Mouse (Mus musculus): ENCODE measurements around the gene Papola.
A peak's percentile ranks its signal among the peaks of the same experiment; 100 is the strongest.

Gene Papola

GRCm38 (mm10) chr12:105863436-105863835 lies 78.9 kb downstream of the Papola start:
- Histone ChIP-seq H3K27me3 (ENCODE audit: control insufficient read depth, insufficient read depth, low read length, poor library complexity, severe bottlenecking) (no peaks in the 10 kb centered on the region; the same call in 1 of the 2 replicates), H3K36me3 (ENCODE audit: control insufficient read depth, insufficient read depth, low read length, poor library complexity, severe bottlenecking) (no peaks in the 10 kb centered on the region)
- DNase-seq (ENCODE audit: low read depth, low spot score): no peak

DNA sequence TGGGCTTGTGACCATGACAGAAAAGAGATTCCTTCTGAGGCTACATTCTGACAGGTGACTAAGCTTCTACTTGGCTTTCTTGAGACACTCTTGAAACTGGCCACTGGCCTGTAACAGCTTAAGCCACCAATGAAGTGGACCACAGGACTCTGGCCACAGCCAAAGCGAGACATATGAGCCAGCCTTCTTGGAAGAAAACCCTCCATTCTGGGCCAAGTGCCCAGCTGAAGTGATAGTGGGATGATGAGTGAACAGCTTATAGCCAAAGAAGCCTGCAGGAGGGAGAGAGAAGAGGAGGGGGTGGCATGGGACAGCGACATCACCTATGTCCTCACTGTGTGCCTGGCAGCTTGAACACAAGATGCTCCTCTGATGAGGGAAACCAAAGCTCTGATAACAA lies 83.2 kb downstream of the Papola start:
- no peaks in the 10 kb centered on the region; the same call in 1 of the 2 replicates for H3K27me3 ChIP-seq (ENCODE audit: control insufficient read depth, insufficient read depth, low read length, poor library complexity, severe bottlenecking)
- H3K36me3 ChIP-seq (ENCODE audit: control insufficient read depth, insufficient read depth, low read length, poor library complexity, severe bottlenecking): no peaks in the 10 kb centered on the region
- DNase-seq (ENCODE audit: low read depth, low spot score): no peak

DNA sequence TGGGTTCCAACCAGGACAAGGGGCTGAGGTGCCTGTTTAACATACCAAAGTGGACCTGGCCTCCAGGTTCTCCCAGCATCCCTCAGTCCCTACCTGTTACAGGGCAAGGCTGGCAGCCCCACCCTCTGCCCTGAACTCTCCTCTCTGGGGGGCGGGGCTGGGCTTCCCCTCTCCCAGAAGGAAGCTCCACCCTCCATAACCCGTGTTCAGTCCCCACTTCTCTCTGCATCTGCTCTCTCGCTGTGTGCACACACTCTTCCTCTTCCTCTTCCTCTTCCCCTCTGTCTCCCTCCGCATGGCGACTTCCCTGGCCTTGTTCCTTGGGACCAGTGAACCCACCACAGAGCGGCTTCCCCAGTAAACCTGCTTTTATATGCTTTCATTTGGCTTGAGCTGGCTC lies 84.7 kb downstream of the Papola start:
- Histone ChIP-seq H3K36me3 (ENCODE audit: control insufficient read depth, insufficient read depth, low read length, poor library complexity, severe bottlenecking) (no peaks in the 10 kb centered on the region), H3K27me3 (ENCODE audit: control insufficient read depth, insufficient read depth, low read length, poor library complexity, severe bottlenecking) (no peaks in the 10 kb centered on the region; the same call in 1 of the 2 replicates)

GRCm38 (mm10) chr12:105869696-105870095 lies 85.2 kb downstream of the Papola start:
- Histone ChIP-seq H3K36me3 (ENCODE audit: control insufficient read depth, insufficient read depth, low read length, poor library complexity, severe bottlenecking) (no peaks in the 10 kb centered on the region), H3K27me3 (ENCODE audit: control insufficient read depth, insufficient read depth, low read length, poor library complexity, severe bottlenecking) (no peaks in the 10 kb centered on the region; the same call in 1 of the 2 replicates)
- no peak for DNase-seq (ENCODE audit: low read depth, low spot score)

More for the DNA sequence above, 84.7 kb downstream of the Papola start:
- DNase-seq (ENCODE audit: low read depth, low spot score): no peak

DNA sequence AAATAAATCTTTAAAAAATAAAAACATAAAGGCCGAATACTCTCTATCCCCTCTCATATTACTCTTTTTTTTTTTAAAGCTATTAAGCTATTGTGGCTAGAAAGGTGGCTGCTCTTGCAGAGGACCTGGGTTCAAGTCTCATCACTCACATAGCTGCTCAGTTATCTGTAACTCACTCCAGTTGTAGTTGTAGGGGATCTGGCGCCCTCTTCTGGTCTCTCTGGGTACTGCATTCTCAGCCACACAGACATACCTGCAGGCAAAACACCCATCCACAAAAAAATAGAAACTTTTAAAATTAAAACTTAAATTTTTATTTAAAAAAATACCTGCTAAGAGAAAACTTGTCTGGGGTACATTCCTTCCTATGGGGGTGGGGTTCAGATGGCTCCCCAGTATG lies 88.8 kb downstream of the Papola start:
- DNase-seq (ENCODE audit: low read depth, low spot score): peak; percentile 53
- no peaks in the 10 kb centered on the region for H3K36me3 ChIP-seq (ENCODE audit: control insufficient read depth, insufficient read depth, low read length, poor library complexity, severe bottlenecking)

GRCm38 (mm10) chr12:105875112-105875511 lies 90.6 kb downstream of the Papola start:
- H3K36me3 ChIP-seq (ENCODE audit: control insufficient read depth, insufficient read depth, low read length, poor library complexity, severe bottlenecking): no peaks in the 10 kb centered on the region
- no peaks in the 10 kb centered on the region for H3K27me3 ChIP-seq (ENCODE audit: control insufficient read depth, insufficient read depth, low read length, poor library complexity, severe bottlenecking)
- no peak for DNase-seq (ENCODE audit: low read depth, low spot score)

More for the DNA sequence above, 88.8 kb downstream of the Papola start:
- no peaks in the 10 kb centered on the region for H3K27me3 ChIP-seq (ENCODE audit: control insufficient read depth, insufficient read depth, low read length, poor library complexity, severe bottlenecking)

GRCm38 (mm10) chr12:105876521-105876920 lies 92.0 kb downstream of the Papola start:
- DNase-seq (ENCODE audit: low read depth, low spot score): no peak
- no peaks in the 10 kb centered on the region for H3K27me3 ChIP-seq (ENCODE audit: control insufficient read depth, insufficient read depth, low read length, poor library complexity, severe bottlenecking)
- H3K36me3 ChIP-seq (ENCODE audit: control insufficient read depth, insufficient read depth, low read length, poor library complexity, severe bottlenecking): no peaks in the 10 kb centered on the region

GRCm38 (mm10) chr12:105876931-105877330 lies 92.4 kb downstream of the Papola start:
- no peak for DNase-seq (ENCODE audit: low read depth, low spot score)
- Histone ChIP-seq H3K27me3 (ENCODE audit: control insufficient read depth, insufficient read depth, low read length, poor library complexity, severe bottlenecking) (no peaks in the 10 kb centered on the region), H3K36me3 (ENCODE audit: control insufficient read depth, insufficient read depth, low read length, poor library complexity, severe bottlenecking) (no peaks in the 10 kb centered on the region)

DNA sequence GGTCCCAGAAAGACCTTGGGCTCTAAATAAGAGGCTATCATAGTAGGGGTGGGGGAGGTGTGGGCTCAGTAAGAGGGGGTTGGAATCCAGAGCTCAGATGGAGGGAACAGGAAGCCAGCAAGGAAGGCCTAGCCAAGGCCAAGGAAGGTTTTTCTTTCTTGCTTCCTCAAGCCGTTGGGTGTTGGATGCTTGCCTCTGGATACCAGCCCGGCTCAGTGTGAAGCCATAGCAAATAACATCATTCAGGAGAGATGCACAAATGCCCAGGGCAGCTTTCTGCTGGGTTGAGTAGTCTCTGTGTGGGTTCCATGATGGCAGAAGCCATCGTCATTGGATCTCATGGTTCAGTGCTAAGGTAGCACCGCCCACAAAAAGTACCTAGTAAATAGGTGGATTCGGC lies 94.3 kb downstream of the Papola start:
- no peak for DNase-seq (ENCODE audit: low read depth, low spot score)
- Histone ChIP-seq H3K27me3 (ENCODE audit: control insufficient read depth, insufficient read depth, low read length, poor library complexity, severe bottlenecking) (no peaks in the 10 kb centered on the region), H3K36me3 (ENCODE audit: control insufficient read depth, insufficient read depth, low read length, poor library complexity, severe bottlenecking) (no peaks in the 10 kb centered on the region)

- H3K36me3 ChIP-seq (ENCODE audit: control insufficient read depth, insufficient read depth, low read length, poor library complexity, severe bottlenecking): no peaks in the 10 kb centered on the region
Observed at GRCm38 (mm10) chr12:105883799-105884514, 99.5 kb downstream of the Papola start.

GRCm38 (mm10) chr12:105884515-105885323 lies 100.2 kb downstream of the Papola start:
- Histone ChIP-seq H3K36me3 (ENCODE audit: control insufficient read depth, insufficient read depth, low read length, poor library complexity, severe bottlenecking) (no peaks in the 10 kb centered on the region), H3K27me3 (ENCODE audit: control insufficient read depth, insufficient read depth, low read length, poor library complexity, severe bottlenecking) (no peaks in the 10 kb centered on the region)
- DNase-seq (ENCODE audit: low read depth, low spot score): no peak

More at GRCm38 (mm10) chr12:105883799-105884514, 99.5 kb downstream of the Papola start:
- no peaks in the 10 kb centered on the region for H3K27me3 ChIP-seq (ENCODE audit: control insufficient read depth, insufficient read depth, low read length, poor library complexity, severe bottlenecking)
- no peak for DNase-seq (ENCODE audit: low read depth, low spot score)

Data from splenic B cell, adult 2 months (primary cell).